Mouse (Mus musculus) brown adipose tissue, adult 24 weeks (tissue): ENCODE data around the gene Sap30. TPM values are rescaled to one million over a fixed set of nuclear protein-coding genes. Genes with fewer than 3 reads are reported as not detected.
"Not testable (repeated sequence)": the region's sequence is repeated elsewhere in the genome, so short reads cannot be mapped to it uniquely, and the experiment has no call there.

Source experiments
- H3K27ac ChIP-seq: fragments of 200-500 bp; replicated peaks from 2 replicates; pipeline ENCODE4 v1.5.1; 2012; ENCODE audit warnings: low read depth, mild to moderate bottlenecking, low read length
- H3K4me1 ChIP-seq: fragments of 200-500 bp; 2 replicates; pipeline ENCODE4 v1.6.1; 2012; ENCODE audit warnings: low read length, mixed read lengths; ENCODE audit not compliant: control insufficient read depth, insufficient read depth, insufficient read length
- H3K4me3 ChIP-seq: fragments of 200-500 bp; 2 replicates; pipeline ENCODE4 v1.5.1; 2012; ENCODE audit warnings: low read depth, mild to moderate bottlenecking, low read length, moderate library complexity; ENCODE audit not compliant: insufficient read depth
- polyA plus RNA-seq: library from polyadenylated mRNA; stranded (reverse); fragments of >200 nt; gene quantifications from 2 replicates; pipeline ENCODE4 v1.2.4, GENCODE M21; 2012; ENCODE audit not compliant: missing spikeins, insufficient read depth, insufficient read length

The Sap30 gene
- polyA plus RNA-seq, 1 experiment: 6.5 TPM

DNA sequence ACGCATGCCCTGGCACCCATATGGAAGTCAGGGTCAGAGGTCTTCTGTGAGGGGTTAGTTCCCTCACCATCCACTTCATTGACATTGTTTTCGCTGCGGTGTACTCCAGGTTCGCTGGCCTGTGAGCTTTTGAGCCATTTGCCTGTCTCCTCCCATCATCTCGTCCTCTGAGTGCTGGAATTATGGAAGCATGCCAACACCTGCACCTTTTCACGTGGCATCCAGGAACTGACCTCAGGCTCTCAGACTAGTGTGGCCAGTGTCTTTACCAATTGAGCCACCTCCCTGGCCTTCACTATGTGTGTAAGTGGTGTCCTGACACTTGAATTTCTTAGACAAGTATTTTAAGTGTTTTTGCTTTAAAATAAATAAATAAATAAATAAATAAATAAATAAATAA is 13.9 kb downstream of the Sap30 start:
- H3K27ac ChIP-seq: no peak overlapping the region
- H3K4me1 ChIP-seq: no peaks in the 10 kb centered on the region
- H3K4me3 ChIP-seq: no peak overlapping the region

DNA sequence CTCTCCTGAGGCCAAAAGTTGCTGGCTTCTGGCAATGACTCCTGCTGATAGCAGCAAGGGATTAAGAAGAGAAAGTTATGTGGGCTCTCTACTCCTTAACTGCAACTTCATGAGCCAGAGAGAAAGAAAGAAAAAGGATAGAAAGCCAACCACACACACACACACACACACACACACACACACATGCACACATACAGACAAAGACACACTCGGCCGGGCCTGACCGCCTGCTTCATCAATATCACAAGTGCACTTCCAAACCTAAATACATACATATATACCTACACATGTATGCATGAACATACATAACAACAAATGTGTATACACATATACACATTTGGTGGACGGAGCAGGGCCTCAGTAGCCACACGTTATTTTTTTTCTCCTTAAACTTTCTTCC is 16.8 kb downstream of the Sap30 start:
- Histone ChIP-seq H3K4me1 (no peaks in the 10 kb centered on the region), H3K27ac (no peak overlapping the region)

DNA sequence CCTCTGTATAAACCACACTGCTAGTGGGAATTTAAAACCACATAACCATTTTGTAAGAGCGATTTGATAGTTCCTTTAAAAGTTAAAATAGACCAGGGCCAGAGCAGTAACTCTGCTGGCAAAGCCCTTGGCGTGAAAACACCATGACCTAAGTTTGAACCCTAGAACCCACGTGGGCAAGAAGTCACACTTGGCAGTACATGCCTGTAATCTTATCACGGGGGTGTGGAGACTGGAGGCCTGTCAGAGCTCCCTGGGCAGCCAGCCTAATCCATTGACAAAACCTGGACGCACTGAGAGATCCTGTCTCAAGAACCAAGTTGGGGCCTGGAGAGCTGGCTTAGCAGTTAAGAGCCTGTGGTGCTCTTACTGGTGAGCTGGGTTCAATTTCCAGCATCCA is 19.0 kb downstream of the Sap30 start:
- Histone ChIP-seq H3K4me3 (no peak overlapping the region), H3K27ac (no peak overlapping the region), H3K4me1 (no peaks in the 10 kb centered on the region)

More for the DNA sequence above, 16.8 kb downstream of the Sap30 start:
- no peak overlapping the region for H3K4me3 ChIP-seq

DNA sequence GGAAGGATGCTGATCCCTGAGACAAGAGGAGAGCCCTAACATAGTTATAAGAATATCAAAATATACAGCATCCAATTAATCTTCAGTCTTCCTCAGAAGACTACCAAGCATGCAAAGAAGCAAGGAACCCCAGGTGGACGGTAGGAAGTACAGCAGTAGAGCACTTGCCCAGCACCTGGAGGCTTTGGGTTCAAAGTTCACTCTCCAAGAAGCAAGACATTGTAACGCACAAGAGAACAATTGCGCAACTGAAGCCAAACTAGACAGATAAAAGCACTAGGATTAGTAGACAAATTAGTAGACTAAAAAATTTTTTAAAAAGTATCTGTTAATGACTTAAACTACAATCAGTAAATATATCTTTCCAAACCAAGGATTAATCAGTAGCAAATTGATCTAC is 23.9 kb downstream of the Sap30 start:
- H3K4me3 ChIP-seq: no peak overlapping the region
- no peak overlapping the region for H3K27ac ChIP-seq
- no peaks in the 10 kb centered on the region for H3K4me1 ChIP-seq

DNA sequence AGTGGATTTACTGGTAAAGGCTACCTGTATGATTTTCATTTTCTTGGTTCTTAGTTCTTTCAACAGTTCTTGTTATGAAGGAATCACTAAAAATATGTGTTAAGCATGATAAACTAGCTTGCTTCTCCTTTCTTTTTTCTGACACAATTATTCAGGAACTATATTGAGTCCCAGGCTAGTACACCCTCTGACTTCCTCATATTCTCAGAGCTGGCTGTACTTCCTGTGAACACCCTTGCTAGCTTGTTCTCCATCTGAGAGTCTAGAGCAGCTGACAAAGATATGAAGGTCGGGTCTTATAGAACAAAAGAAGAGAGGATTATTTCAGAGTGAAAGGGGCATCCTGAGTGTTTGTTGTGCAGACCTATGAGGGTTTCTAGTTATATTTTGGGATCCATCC is 24.8 kb downstream of the Sap30 start:
- Histone ChIP-seq H3K4me1 (no peaks in the 10 kb centered on the region), H3K27ac (no peak overlapping the region), H3K4me3 (no peak overlapping the region)

DNA sequence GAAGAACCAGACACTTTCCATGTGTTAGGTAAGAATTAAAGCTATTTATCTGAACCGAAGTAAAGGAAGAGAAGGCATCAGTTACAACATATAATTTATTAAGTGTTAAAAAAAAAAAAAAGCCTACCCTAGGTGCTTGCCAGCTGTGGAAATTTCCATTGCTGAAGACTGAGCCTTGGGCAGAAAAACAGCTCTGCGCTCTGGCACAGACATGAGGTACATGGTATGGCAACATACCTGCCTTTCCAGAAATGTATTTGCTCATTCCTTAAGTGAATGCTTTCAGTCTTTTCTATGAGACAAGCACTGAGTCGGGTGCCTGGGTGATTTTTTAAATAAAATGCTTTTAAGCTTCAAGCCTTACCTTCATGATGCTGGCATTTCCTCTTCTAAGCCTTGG is 29.7 kb downstream of the Sap30 start:
- Histone ChIP-seq H3K4me3 (no peak overlapping the region), H3K4me1 (no peaks in the 10 kb centered on the region), H3K27ac (no peak overlapping the region)

DNA sequence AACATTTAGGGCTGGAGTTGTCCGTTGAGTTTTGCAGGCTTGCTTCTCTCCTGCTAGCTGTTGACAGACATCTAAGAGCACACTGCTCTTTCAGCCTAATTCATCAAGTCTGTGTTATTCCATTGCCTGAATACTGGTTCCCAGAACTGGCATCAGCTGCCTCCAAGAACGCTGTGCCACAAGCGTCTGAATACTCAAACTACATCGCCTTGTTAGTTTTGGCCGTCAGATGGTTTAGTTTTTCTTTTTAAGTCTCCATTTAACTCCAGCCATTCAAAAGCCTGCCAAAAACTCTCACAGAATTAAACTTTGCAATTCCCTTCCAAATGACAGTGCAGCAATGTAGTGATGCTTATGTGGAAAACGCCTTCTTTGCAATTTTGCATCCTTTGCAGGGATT is 30.5 kb downstream of the Sap30 start:
- H3K4me1 ChIP-seq: no peaks in the 10 kb centered on the region
- H3K4me3 ChIP-seq: no peak overlapping the region
- no peak overlapping the region for H3K27ac ChIP-seq

DNA sequence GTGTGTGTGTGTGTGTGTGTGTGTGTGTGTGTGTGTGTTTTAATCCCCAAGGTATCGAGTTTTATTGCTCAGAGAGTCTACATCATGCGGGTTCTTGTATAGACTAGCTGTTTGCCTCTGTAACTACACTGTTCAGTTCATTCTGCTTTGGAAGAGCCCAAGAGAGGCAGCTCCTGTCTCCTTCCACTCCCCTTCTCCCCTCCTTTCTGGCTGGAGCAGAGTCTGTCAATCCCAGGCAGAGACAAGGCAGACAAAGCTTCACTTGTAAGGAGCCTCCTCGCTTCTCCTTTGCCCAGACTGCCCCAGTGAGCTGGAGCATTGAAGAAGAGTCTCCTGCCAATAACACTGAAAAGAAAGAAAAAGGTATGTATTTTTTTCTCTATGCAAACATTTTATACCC is 31.9 kb downstream of the Sap30 start, which contains the start of gene Scrg1:
Scrg1 (plus strand) TSS at position 159 of the 400 bp plus-strand sequence.
- no peaks in the 10 kb centered on the region for H3K4me1 ChIP-seq
- no peak within 1 kb of the TSS for H3K4me3 ChIP-seq
- H3K27ac ChIP-seq: no peak within 1 kb of the TSS

DNA sequence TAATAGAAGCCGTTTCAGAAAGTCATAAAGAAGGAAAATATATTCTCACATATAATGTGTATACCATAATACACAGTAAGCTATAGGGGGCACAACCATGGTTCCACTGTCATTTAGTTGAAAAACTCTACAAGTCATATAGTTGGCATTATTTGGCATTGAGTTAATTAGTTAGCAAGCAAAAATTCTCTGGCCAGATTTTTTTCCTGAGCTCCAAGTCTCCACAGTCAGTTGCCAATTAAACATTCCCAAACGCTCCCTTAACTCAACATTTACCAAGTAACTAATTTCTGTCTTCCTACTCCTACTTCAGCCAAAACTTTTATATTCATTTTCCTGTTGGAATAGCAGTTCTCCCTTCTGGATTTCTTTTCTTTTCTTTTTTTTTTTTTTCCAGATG is 34.3 kb downstream of the Sap30 start:
- H3K27ac ChIP-seq: no peak overlapping the region
- H3K4me1 ChIP-seq: no peaks in the 10 kb centered on the region
- no peak overlapping the region for H3K4me3 ChIP-seq

DNA sequence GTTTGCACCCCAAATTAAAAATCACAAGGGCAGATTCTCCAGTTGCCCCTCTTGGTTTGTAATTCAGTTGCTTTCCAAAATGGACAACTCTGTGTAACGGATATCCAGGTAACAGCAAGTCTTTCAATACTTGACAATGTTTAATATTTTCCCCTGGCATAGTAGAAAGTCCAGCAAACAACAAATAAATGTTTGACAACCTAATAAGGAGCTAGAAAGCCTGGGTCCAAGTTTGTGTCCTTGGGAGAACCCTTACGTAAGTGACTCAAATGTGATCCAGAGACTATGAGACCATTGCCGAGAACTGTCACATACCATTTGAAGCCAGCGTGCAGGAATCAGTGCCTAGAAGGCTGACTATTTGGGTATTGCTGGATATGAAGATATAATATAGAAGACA is 35.8 kb downstream of the Sap30 start:
- no peak overlapping the region for H3K4me3 ChIP-seq
- no peaks in the 10 kb centered on the region for H3K4me1 ChIP-seq
- H3K27ac ChIP-seq: no peak overlapping the region

DNA sequence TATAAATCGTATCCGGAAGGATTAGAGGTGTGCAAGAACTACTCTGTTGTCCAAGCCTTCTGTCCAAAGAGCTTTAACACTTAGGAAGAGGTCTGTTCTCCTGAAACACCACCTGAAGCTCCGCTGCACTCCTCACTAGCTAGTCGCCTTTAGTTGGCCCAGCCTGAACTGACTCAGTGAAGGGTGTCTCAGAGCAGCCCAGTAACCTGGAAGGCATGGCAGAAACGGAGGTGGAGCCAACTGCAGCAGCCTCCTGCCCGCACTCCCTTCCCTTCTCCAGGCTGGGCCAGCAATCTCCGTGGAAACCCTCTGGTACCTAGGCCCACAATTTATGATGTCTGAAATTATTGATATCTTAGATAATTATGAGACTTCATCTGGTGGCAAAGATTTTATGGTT is 36.9 kb downstream of the Sap30 start:
- no peak overlapping the region for H3K27ac ChIP-seq
- H3K4me3 ChIP-seq: no peak overlapping the region

DNA sequence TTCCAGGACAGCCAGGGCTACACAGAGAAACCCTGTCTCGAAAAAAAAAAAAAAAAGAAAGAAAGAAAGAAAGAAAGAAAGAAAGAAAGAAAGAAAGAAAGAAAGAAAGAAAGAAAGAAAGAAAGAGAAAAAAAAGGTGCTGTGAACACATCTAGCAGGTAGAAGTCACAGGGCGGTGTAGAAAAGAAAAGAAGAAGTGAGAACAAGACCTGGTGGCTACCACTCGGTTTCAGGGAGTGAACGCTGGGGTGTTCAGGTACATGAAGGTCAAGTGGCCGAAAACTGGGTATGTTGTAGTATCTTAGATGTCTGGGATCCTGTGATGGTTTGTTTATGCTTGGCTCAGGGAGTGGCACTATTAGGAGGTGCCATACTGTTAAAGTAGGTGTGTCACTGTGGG is 41.8 kb downstream of the Sap30 start:
- H3K4me3 ChIP-seq, H3K4me1 ChIP-seq, H3K27ac ChIP-seq: not testable (repeated sequence)

More for the DNA sequence above, 36.9 kb downstream of the Sap30 start:
- H3K4me1 ChIP-seq: no peaks in the 10 kb centered on the region

DNA sequence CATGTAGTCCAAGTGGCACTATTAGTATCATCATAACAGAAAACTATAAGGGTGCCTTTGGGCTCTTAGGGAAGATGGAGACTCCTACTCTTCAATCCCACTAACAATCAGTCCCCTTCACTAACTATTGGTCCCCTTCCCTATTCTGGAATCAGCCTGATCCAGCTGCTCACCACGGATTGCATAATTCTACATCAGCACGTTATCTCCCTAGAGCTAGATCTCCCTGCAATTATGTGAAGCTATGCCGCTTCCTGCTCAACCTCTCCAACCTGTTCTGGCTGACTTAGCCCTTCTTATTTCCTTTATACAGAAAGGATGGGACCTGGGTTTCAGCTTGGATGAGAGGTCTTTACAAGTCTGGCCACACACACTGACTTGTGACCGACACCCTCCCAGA is 44.4 kb downstream of the Sap30 start:
- H3K4me3 ChIP-seq: no peak overlapping the region
- H3K4me1 ChIP-seq: no peaks in the 10 kb centered on the region
- H3K27ac ChIP-seq: no peak overlapping the region

DNA sequence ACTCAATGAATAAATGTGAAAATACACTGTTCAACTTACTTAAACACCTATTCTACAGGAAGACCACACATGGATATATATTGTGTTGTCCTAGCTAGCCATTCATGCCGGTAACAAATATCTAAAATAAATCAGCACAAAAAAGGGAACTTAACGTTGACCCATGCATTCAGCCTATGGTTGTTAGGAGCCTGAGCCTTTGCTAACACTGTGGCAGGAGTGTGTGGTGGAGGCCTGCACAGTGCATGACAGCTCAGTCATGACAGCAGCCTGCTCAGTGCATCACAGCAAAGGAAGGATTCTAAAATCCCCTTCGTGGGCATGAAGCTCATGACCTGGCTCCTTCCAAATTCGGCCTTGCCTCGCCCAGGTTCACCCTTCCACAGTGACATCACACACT is 46.1 kb downstream of the Sap30 start:
- no peak overlapping the region for H3K27ac ChIP-seq
- no peak overlapping the region for H3K4me3 ChIP-seq
- H3K4me1 ChIP-seq: no peaks in the 10 kb centered on the region

DNA sequence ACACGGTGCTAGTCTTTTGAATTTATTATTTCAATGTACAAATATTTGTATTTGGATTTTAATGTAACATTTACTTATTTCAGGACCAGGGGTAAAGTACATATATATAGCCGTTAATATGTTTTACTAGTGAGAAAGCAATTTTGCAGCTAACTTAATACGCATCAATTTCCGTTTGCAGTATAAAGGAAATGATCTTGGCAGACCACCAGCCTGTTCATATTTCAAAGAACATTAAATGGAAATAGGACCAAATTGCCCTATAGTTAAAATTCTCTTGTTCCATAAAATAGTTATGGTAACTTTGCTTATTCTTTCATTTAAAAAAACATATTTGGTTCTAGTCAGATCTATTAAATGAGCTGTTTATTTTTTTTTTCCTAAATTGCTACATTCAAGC is 46.5 kb downstream of the Sap30 start:
- no peaks in the 10 kb centered on the region for H3K4me1 ChIP-seq
- no peak overlapping the region for H3K4me3 ChIP-seq
- H3K27ac ChIP-seq: no peak overlapping the region

DNA sequence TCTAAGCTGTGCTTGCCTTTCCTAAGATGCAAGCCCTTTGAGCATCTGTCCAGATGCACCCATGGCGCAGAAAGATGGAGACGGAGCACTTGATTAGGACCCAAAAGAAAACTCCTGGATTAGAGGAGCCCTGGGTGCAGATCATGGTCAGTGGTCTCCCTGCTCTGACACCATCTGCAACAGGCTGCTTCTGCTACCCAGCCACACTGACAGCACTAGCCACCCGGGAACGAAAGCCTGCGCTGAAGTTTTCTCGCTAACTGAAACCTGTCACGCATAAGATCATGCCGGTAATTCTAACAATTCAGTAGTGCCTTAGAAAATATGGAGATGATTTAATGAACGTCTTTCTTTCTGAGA is 51.2 kb downstream of the Sap30 start:
- no peak overlapping the region for H3K4me3 ChIP-seq
- no peaks in the 10 kb centered on the region for H3K4me1 ChIP-seq
- H3K27ac ChIP-seq: no peak overlapping the region

DNA sequence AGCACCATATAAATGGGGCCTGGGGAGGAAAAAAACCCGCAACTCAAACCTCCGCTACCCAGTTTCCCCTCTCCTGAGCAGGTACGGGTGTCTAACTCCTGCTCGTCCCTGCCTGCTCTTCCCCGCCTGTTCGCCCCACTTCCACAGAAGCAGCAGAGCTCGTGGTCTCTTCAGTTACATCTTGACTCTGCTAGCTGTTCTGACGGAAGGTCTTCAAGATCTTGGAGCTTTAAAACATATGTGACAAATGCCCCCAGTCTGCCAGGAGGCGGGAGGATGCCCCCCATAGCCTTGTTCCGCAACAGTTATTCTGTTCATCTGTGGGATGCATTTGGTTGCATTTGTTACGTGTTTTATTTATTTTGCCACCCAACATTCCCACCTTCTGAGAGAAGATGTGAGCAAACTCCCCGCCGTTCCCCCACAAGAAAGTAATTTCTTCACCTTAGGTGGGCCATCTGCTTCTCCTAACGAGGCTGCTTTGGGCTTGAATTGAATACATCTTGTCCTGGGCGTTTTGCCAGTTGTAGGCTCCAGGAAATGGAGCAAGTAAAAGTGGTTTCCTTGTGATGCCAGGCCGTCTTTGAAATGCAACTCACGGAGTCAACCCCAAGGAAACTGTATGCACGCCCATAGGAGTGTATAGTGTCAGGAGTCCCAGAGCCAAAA is 51.8 kb downstream of the Sap30 start:
- no peaks in the 10 kb centered on the region for H3K4me1 ChIP-seq
- no peak overlapping the region for H3K27ac ChIP-seq
- H3K4me3 ChIP-seq: no peak overlapping the region
